Mouse (Mus musculus): ENCODE results near the gene Gm9045. TPM values are rescaled to one million over a fixed set of nuclear protein-coding genes. Genes with fewer than 3 reads are reported as not detected.
"Not testable (repeated sequence)": the region's sequence is repeated elsewhere in the genome, so short reads cannot be mapped to it uniquely, and the experiment has no call there.

Gm9045 gene
- not detected for total RNA-seq (2021)

GRCm38 (mm10) chr10:118337731-118338130 lies at the start of gene Gm9045:
Gene Gm9045 (minus strand): TSS chr10:118337831.
- DNase-seq: not testable (repeated sequence)

- DNase-seq: peak; percentile 66 to 74
These were observed 32.8 kb upstream of the Gm9045 start for GRCm38 (mm10) chr10:118370443-118370842.

DNA sequence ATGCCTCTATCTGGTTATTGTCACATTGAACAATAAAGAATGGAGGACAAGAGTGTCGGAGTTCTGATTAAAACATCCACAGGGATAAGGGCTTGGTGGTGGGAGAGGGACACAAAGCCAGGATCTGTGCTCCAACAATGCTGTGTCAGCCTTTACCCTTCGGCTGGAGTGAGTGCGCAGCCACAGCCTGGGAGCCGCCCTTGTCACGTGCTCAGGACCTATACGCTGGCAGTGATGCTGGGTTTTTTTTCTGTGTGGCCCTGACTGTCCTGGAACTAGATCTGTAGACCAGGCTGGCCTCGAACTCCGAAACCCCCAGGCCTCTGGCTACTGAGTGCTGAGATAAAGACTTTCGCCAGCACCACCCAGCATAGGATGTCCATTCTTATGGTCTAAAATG lies 31.9 kb upstream of the Gm9045 start:
- no peak for DNase-seq

- not testable (repeated sequence) for DNase-seq
These were observed 16.4 kb upstream of the Gm9045 start, which contains the start of gene Gm9049 for GRCm38 (mm10) chr10:118354005-118354404. Gene Gm9049 (minus strand): TSS chr10:118354105.

DNA sequence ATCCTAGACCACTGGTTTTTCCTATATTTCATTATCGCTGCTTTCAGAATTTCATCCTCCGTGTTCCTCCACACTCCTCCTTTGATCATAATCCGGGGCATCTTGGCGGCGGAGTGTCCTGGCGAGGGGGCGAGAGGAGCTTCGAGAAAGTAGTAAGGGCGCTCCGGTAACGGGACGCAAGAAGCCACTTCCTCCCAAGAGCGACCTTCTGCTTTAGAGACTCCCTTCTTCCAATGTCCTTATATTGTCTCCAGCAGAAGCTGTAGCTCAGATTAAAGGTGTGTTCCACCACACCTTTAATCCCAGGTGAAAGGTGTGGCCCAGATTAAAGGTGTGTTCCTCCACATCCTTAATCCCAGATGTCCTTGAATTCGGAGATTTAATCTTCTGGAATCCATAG lies 10.9 kb upstream of the Gm9045 start, which contains the start of gene Gm9048:
Gm9048 (minus strand) TSS at position 101 of the 400 bp plus-strand sequence.
- DNase-seq: not testable (repeated sequence)

GRCm38 (mm10) chr10:118343155-118343554 lies 5.5 kb upstream of the Gm9045 start, which contains the start of gene Gm9046:
Gene Gm9046 (minus strand): TSS chr10:118343255.
- not testable (repeated sequence) for DNase-seq

DNA sequence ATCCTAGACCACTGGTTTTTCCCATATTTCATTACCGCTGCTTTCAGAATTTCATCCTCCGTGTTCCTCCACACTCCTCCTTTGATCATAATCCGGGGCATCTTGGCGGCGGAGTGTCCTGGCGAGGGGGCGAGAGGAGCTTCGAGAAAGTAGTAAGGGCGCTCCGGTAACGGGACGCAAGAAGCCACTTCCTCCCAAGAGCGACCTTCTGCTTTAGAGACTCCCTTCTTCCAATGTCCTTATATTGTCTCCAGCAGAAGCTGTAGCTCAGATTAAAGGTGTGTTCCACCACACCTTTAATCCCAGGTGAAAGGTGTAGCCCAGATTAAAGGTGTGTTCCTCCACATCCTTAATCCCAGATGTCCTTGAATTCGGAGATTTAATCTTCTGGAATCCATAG lies 5.3 kb downstream of the Gm9045 start, which contains the start of gene Gm9044:
Gm9044 (minus strand) TSS at position 101 of the 400 bp plus-strand sequence.
- not testable (repeated sequence) for DNase-seq

- DNase-seq: not testable (repeated sequence)
These were observed 10.8 kb downstream of the Gm9045 start, which contains the start of gene Gm9040 for GRCm38 (mm10) chr10:118326869-118327268. Gene Gm9040 (minus strand): TSS chr10:118326969.

DNA sequence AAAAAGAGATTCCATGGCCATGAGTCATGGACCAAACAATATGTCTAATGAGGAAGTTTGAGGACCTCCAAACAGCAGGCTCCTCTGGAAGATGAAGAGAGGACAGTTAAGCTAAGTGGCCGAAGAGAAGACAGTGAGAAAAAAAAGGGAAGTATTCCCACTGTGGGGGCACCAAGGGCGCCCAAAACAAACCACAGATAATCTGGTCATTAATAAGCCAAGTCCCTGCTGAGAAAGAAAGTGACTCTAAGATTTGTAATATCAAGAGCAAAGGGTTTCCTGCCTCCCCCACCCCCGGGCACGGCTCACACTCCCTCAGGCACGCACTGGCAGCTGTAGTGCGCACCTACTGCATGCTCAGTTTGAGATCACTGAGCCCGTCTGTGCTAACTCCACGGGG lies 18.6 kb downstream of the Gm9045 start:
- no peak for DNase-seq

- not testable (repeated sequence) for DNase-seq
These were observed 35.5 kb downstream of the Gm9045 start for GRCm38 (mm10) chr10:118302133-118302532.

- no peak for DNase-seq
These were observed 42.7 kb downstream of the Gm9045 start, which contains the start of gene Iltifb for GRCm38 (mm10) chr10:118294938-118295337. Gene Iltifb (minus strand): TSS chr10:118295038.

Other genes starting within 250 kb of the Gm9045 start
- 10 to 100 TPM; 10.7 to 13.3 TPM for gene Mdm1, start 196.0 kb downstream of the Gm9045 start, total RNA-seq (2021)
- not detected for gene Il22, start 132.9 kb downstream of the Gm9045 start, total RNA-seq (2021)
- gene Gm32717, start 97.1 kb downstream of the Gm9045 start, total RNA-seq (2021): under 1 TPM; 0.94 to 0.97 TPM
- under 1 TPM; 0.94 to 0.97 TPM for gene Gm32802, start 79.1 kb downstream of the Gm9045 start, total RNA-seq (2021)
- gene Iltifb, start 42.8 kb downstream of the Gm9045 start, total RNA-seq (2021): not detected
- not detected for gene Gm9040, start 10.9 kb downstream of the Gm9045 start, total RNA-seq (2021)
- gene Gm9044, start 5.4 kb downstream of the Gm9045 start, total RNA-seq (2021): not detected
- gene Gm9046, start 5.4 kb upstream of the Gm9045 start, total RNA-seq (2021): not detected
- not detected for gene Gm9048, start 10.8 kb upstream of the Gm9045 start, total RNA-seq (2021)
- gene Gm9049, start 16.3 kb upstream of the Gm9045 start, total RNA-seq (2021): not detected
- not detected for gene Ifng, start 103.2 kb upstream of the Gm9045 start, total RNA-seq (2021)